Mouse (Mus musculus) cerebellum, postnatal 10 days (tissue): ENCODE results near the gene Csnk1g1.

ENCODE experiments used
- DNase-seq, 2 experiments: peaks; one replicate each; pipeline ENCODE4 v3.0.0; 2021; ENCODE audit warnings: mixed read lengths in 2 of 2

The Csnk1g1 gene

DNA sequence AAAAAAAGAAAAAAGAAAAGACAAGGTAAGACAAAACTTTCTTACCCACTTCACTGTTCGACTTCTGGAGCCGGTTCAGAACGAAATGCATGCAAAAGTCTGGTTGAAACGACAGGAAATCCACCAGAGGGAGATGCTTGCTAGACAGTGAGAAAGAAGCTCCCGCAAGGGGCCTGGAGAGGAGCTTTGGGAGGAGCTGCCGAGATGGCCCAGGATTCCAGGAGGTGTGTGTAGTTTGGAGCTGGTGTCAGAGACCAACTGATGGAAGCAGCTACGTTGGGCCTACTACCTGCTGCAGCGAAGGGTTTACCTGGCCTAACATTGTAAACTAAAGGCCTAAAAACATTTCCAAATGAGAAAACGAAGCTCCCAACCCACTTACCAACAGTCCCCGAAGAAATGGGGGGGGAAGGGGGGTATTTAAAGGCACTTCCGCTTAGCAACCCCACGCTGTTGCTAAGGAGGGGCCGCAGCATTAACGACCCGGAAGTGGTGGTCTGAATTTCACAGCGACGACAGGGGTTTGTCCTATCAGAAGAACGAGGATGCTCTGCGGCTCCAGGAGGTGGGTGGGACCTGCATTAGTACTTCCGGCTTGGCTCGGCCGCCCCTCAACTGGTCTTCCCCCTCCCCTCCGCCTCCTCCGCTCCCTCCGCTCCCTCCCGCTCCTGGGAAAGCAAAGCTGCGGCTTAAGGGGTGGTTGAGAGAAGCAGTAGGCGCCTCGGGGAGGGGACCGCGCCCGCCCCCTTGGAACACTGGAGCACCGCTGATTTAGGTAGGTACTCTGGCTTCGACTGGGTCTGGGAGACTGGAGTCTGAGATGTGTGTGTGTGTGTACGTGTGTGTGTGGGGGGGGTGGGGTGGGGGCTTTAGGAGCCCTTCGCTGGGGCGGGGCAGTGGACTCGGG lies at the start of gene Csnk1g1, which contains the start of gene Trip4:
TSS of gene Csnk1g1 (plus strand) at position 531 of the 907 bp plus-strand sequence.
TSS of gene Trip4 (minus strand) at position 401 of the 907 bp plus-strand sequence.
- DNase-seq, result peak; percentile 97 to 98

- peak; percentile 31 to 50 for DNase-seq
Measured at GRCm38 (mm10) chr9:65859656-65860055, 49.1 kb upstream of the Csnk1g1 start.

DNA sequence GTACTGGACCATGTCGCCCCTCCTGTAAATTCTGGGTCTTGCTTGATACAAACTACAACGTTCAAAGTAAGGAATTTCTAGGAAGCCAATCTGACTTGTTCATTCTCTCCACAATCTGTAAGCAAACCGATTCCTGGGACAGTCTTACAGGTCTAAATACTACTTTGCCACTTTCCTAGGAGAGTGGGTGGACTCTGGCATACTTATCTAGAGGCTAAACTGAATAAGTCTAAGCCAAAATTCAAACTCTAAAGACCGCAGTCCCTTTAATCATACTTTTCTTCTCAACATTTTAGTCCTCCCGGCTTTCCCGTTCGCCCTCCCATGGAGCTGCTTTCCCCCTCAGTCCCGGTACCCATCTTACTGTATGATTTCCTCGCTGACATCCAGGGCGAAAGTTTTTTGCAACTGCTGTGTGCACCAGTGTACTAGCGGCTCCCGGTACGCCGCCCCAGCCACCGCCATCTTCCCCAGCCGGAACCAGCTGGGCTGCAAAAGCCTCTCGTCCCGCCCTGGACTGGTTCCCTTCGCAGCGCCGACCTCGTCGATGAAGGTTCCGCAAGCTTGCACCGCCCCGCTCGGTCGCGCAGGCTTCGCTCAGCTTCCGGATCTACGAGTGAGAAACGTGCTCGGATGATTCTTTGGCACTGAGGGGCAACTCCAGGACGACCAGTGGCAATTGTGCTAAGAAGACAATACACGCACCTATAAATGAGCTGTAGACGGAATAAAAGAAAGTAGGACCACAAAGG lies 24.0 kb upstream of the Csnk1g1 start:
- DNase-seq, result peak; percentile 94 to 96

- DNase-seq, result peak; percentile 77 to 79
Measured at GRCm38 (mm10) chr9:65890143-65890628, 18.5 kb upstream of the Csnk1g1 start, which contains the start of gene Pclaf. Gene Pclaf, plus strand, starts transcription at chr9:65890237.

DNA sequence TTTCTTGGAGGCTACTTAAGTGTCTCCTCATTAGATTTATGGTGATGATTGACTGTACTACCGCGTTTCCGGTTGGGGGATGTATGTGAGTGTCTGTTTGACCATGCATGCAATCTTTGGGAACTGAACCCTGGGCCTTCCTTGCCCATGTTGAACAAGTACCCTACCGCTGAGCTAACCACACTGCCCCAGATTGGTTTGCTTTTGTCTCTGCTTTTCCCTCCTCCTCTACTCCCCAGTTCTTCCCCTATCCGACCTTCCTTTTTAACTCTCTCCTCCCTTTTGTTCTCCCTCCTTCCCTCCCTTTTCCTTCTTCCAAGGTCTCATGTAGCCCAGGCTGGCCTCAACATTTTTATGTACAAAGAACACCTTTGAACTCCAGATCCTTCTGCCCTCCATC lies 17.6 kb upstream of the Csnk1g1 start:
- DNase-seq, result no peak

DNA sequence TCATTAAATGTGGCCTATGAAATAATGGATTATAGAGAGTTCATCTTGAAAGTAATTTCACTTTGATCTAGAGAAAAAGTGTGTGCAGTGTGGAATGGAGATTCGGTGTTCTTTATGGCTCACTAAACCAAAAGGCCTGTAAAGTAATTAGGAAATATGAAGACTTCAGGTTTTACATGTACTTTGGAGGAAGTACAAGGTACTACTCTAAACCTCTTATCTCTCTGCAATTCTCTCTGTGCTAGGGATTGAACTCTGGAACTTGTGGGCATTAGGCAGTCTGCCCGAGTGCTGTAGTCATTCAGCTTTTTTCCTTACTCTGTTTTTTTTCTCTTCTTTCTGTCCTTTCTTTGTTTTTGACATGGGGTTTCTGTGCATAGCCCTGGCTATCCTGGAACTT lies 11.7 kb upstream of the Csnk1g1 start:
- no peak for DNase-seq

DNA sequence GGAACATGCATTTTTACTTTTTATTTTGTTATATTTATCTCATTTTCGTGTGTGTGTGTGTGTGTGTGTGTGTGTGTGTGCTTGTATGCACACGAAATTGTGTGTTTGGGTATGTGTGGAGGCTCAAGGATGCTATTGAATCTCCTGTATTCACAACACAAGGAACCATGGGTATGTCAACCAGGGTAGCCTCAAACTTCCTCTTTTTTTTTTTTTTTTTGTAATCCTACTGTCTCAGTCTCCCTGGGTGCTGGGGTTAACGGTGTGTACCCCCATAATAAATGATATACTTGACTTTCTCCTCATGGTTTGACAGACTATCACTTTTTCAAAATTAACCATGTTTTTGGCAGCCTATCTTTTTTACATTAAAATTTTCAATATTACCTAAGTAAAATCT lies 5.8 kb upstream of the Csnk1g1 start:
- DNase-seq, result no peak

DNA sequence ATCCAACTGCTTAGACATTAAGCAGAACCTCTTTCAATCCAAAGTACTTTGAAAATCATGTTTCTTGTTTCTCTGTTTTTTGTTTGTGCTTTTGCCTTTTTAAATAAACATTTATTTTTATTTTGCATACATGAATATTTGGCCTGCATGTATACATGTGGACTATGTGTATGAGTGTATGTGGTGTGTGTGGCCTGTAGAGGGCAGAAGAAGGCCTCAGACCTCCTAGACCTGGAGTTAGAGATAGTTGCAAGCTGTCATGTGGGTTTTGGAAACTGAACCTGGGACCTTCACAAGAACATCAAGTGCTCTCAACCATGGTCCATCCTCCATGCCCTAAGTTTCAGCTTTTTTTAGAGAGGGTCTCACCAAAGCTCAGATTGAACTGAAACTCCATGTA lies 5.3 kb upstream of the Csnk1g1 start:
- DNase-seq, result no peak

GRCm38 (mm10) chr9:65909301-65909801 lies 627 bp downstream of the Csnk1g1 start:
- DNase-seq, result peak; percentile 78

- DNase-seq, result no peak
Measured at GRCm38 (mm10) chr9:65909837-65910236, 1.1 kb downstream of the Csnk1g1 start.

DNA sequence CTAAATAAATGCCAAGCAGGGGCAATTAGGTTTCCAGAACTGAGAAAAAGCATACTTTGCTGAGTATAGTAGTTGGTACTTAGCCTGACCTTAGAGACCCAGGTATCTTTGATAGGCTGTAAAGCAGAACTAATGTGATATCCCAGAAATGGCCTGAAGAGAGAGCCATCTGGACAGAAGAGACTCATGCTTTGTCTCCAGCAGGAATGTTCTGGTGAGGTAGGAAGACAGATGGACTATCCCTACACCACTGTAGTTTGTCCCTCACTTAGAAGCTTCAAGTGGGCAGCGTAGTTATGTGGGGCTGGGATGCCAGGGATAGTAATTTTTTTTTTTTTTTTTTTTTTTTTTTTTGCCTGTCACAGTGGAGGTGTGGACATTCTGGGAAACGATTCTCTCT lies 5.3 kb downstream of the Csnk1g1 start:
- peak; percentile 46 to 50 for DNase-seq

DNA sequence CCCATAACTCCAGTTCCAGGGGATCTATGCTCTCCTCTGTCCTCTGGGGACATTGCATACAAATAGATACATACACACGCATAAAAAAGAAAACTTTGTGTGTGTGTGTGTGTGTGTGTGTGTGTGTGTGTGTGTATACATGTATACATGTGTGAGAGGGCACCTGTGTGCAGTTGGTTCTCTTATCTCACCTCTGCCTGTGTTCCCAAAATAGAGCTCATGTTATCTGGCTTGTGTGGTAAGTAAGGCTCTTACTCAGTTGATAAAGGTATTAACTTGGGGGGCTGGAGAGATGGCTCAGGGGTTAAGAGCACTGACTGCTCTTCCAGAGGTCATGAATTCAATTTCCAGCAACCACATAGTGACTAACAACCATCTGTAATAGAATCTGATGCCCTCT lies 8.3 kb downstream of the Csnk1g1 start:
- no peak for DNase-seq

GRCm38 (mm10) chr9:65928456-65928855 lies 19.7 kb downstream of the Csnk1g1 start:
- DNase-seq, result no peak

DNA sequence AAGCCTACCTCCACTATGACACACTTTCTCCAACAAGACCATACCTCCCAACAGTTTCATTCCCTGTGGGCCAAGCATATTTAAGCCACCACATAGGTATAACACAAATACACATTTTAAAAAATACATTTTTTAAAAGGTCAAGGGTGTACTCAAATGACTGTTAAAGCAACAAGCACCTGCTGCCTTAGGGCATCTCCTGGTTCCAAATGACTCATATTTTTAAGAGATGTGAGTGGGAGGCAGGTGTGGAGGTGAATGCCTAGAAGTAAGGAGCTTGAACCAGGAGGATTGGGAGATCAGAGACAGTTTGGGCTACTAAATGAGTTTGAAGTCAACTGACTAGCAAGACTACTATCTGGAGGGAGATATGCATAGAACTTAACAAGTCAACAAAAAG lies 21.1 kb downstream of the Csnk1g1 start:
- no peak for DNase-seq

DNA sequence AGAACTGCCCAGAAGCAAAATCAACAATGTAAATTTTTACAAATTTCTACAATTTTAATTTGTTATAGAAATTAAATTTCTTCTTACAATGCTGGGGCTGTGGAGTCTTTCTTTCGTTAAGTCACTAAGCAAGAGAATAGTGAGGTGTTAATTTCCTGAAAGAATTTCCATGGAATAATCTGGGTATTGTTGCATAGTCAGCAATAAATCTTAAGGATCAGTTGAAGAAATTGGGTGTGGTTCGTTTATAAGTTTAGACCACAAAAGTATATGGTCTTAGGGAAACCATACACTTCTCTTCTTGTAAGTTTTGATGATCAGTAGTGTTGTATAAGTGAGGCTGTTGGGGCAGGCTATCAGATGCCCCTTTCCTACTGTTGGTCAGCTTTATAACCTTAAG lies 28.8 kb downstream of the Csnk1g1 start:
- DNase-seq, result no peak

- peak in 1 of 2 experiments; percentile 9 for DNase-seq
Measured at GRCm38 (mm10) chr9:65951082-65951587, 42.4 kb downstream of the Csnk1g1 start.

DNA sequence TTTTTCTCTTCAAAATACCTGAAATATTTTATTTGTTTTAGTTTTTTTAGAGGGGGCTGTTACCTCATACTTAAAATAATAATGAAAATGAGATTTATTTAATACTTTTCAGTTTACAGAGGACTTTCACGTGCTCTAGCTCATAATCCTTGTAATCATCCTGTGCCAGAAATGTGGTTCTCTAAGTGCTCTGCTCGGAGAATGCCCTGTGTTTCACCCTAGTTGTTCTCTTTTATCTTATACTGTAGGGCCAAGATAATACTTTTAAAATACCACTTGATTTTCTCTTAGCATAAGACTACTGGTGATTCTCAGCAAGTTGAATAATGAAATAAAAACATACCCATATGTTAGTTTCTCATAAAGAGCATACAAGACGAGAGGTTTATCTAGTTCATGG lies 61.3 kb downstream of the Csnk1g1 start:
- no peak for DNase-seq

GRCm38 (mm10) chr9:65973206-65973605 lies 64.5 kb downstream of the Csnk1g1 start:
- DNase-seq, result no peak

- peak; percentile 69 to 79 for DNase-seq
Measured at GRCm38 (mm10) chr9:65975886-65976285, 67.2 kb downstream of the Csnk1g1 start.

DNA sequence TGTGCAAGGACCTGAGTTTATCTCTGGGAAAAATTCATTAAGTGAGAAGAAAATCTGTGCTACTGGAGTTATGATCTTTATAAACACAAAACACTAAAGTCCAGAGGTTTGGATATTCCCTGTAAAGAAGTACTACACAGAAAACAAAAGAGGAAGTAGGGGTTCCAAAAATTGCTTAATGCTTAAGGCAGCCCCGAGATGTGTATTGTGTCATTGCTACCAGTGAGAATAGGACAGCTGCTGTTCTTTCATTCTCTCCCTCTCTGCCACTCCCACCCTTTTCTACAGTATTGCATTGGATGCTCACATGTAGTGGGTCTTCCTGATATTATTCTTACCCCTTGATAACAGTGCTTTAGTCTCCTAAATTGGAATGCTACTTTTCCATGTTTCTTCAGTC lies 74.1 kb downstream of the Csnk1g1 start:
- DNase-seq, result no peak

GRCm38 (mm10) chr9:65987021-65987420 lies 78.3 kb downstream of the Csnk1g1 start:
- DNase-seq, result no peak

DNA sequence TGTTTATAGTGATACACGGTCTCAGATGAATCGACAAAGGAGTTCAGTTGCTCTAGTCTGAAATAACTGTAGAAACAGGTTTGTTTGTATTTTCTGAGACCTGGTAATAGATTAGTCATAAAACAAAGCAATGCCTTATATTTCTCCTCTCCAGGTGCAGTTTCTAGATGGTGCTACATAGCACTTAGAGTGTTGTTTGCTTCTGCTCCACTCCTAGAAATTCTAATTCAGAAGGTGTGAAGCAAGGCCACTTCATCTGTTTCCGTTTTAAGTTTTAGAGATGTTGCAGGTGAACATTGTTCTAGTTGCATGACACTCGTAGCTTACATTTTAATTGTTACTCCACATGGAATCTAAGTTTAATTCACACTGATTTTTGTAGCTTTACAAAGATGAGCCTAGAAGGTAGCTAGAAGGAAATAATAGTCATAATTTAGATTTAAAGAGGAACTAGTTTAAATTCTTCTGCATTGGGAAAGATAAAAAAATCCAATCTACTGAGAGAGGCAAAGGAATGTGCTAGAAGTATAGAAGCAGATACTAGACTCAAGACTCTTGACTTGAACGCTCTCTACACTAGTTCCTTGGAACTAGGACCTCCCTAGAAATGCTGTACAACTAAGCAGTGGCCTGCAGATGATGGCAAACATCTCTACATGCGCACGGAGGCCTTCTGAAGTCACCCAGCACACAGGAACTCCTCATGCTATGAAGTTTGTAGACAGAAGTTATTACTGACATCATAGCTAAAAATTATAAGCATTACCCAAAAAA lies 87.1 kb downstream of the Csnk1g1 start:
- DNase-seq, result no peak
